ENCODE assay signal across 9 mouse cellular contexts in the genomic region with DNA sequence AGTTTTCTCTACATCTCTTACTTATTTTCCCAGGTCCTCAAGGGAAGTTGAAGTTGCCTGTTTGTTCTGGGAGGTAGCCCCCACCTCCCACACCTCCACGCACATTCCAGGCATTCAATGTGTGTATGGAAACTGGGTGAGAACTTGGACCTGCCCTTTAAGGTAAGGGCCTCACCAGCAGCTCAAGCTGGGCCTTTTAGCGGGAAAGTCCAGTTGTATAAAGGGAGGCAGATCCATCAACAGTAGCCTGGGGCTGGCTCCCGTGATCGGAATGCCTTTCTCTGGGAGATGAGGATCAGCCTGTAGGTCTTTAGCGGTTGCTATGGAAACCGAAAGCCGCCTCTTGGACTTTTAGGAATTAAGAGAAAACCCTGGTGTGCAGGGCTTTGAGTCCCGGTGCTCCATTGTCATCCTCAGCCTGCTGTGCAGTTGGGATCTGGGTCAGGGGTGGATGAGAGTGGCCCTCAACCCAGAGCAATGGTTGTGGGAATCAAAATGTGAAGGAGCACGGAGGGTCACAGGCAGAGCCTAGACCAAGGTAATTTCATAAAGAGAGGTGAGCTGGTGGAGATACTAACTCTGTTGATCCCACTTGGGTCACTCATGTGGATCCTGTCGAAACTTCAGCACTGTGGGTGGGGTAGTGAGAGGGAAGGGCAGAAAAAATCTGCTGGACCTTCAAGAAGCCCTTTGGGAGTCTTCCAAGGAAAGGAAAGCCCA. TPM values are rescaled to one million over a fixed set of nuclear protein-coding genes. Genes with fewer than 3 reads are reported as not detected.
DNase-seq lines count a peak whose midpoint lies in the region; ATAC-seq lines count a peak whose summit lies in the region.
"Had no signal": no experiment of that assay in that cellular context is flagged by ENCODE, and none has a peak within 500 bp of the region (broad histone marks: within the 10 kb centered on the region; RNA-seq: fewer than 3 reads in every experiment).

No protein-coding gene starts in this region.

- H3K9ac ChIP-seq in midbrain, embryonic 15.5 days: no peak overlapping the region

- no peak for ATAC-seq in midbrain, embryonic 15.5 days (replicated peaks)
- ATAC-seq in activated CD4-positive, CD25-positive, alpha-beta regulatory T cell, adult 4 months: no peak

- intact Hi-C loops in left cerebral cortex, postnatal 36 days (cut with DNase I): no loop called here

- WGBS in midbrain, embryonic 15.5 days: 7% methylated on average over 10 of the region's 10 CpGs

- peaks cover 27% of the 10 kb centered on the region for H3K27me3 ChIP-seq in midbrain, embryonic 15.5 days (replicated peaks)

- H3K4me2 ChIP-seq in midbrain, embryonic 15.5 days: no peak overlapping the region; the same call in 1 of the 2 replicates

- peaks cover 53% of the 10 kb centered on the region for H3K4me1 ChIP-seq in midbrain, embryonic 15.5 days

- no peaks in the 10 kb centered on the region for H3K36me3 ChIP-seq in midbrain, embryonic 15.5 days (replicated peaks)

- no peak overlapping the region for H3K4me3 ChIP-seq in midbrain, embryonic 15.5 days

- 0 out of 2 replicates have a peak overlapping the region, but pooled peaks have one; percentile 6 for H3K27ac ChIP-seq in midbrain, embryonic 15.5 days

- peak; percentile 14 to 27 for DNase-seq in cerebellum, postnatal 10 days
- DNase-seq in cerebellum, postnatal 25 days: no peak
- DNase-seq in MN1 (ENCODE audit: low spot score): peak; percentile 30
- DNase-seq in kidney, adult 8-10 months: peak; percentile 47 to 57
- no peak for DNase-seq in left cerebral cortex, postnatal 36 days (ENCODE audit: low spot score in 2 of 2)
- DNase-seq in spleen, adult 12 weeks (ENCODE audit: low spot score): no peak
- DNase-seq: thymus, postnatal 25 days had no signal

- H3K9me3 ChIP-seq in midbrain, embryonic 15.5 days: no peaks in the 10 kb centered on the region

RNA-seq across cellular contexts. Expression of gene Pex16, which starts 2.3 kb away (rescaled TPM):
- 41.3 and 47.5 TPM in 2 replicates for polyA plus RNA-seq in midbrain, embryonic 15.5 days (2015; fragmentation: Nextera tagmentation; extraction: Ambion mirVana)
- total RNA-seq in left cerebral cortex, postnatal 36 days (2021): 10 to 100 TPM; 33.4 to 34.1 TPM
- polyA plus RNA-seq in activated CD4-positive, CD25-positive, alpha-beta regulatory T cell, adult 4 months (2017; shearing (Covaris generic)): 10 to 100 TPM; 40.0 to 59.3 TPM

RNA-seq across cellular contexts. Expression of gene Large2, which starts 2.5 kb away (rescaled TPM):
- 1.5 and 1.9 TPM in 2 replicates for polyA plus RNA-seq in midbrain, embryonic 15.5 days (2015; fragmentation: Nextera tagmentation; extraction: Ambion mirVana)
- under 1 TPM; 0.47 to 0.97 TPM for total RNA-seq in left cerebral cortex, postnatal 36 days (2021)
- polyA plus RNA-seq in activated CD4-positive, CD25-positive, alpha-beta regulatory T cell, adult 4 months (2017; shearing (Covaris generic)): not detected

RNA-seq across cellular contexts. Expression of gene 1700029I15Rik, which starts 10.2 kb away (rescaled TPM):
- polyA plus RNA-seq in midbrain, embryonic 15.5 days (2015; fragmentation: Nextera tagmentation; extraction: Ambion mirVana): 7.6 and 8.4 TPM in 2 replicates
- 1 to 10 TPM; 3.6 to 4.2 TPM for total RNA-seq in left cerebral cortex, postnatal 36 days (2021)
- 1 to 10 TPM; 1.1 to 1.2 TPM for polyA plus RNA-seq in activated CD4-positive, CD25-positive, alpha-beta regulatory T cell, adult 4 months (2017; shearing (Covaris generic))

RNA-seq across cellular contexts. Expression of gene Mapk8ip1, which starts 28.9 kb away (rescaled TPM):
- 155 and 165 TPM in 2 replicates for polyA plus RNA-seq in midbrain, embryonic 15.5 days (2015; fragmentation: Nextera tagmentation; extraction: Ambion mirVana)
- 100 to 1,000 TPM; 344 to 389 TPM for total RNA-seq in left cerebral cortex, postnatal 36 days (2021)
- under 1 TPM; 0.36 to 0.45 TPM for polyA plus RNA-seq in activated CD4-positive, CD25-positive, alpha-beta regulatory T cell, adult 4 months (2017; shearing (Covaris generic))

Comparison
In these comparisons a context has a peak if more than half of its experiments do, and no peak if none do; other contexts are left out.
1. DNase-seq: peak in cerebellum, postnatal 10 days (2 of 2), MN1 (single experiment) and kidney, adult 8-10 months (2 of 2); none in cerebellum, postnatal 25 days (0 of 2), left cerebral cortex, postnatal 36 days (0 of 2) and spleen, adult 12 weeks (single experiment).